Mouse (Mus musculus) layer of hippocampus, adult 11-12 months (tissue): ENCODE measurements around the gene Adipor2.

Experiments used
- DNase-seq: peaks from one replicate; pipeline ENCODE4 v3.0.0; 2022; ENCODE audit warnings: low spot score

The Adipor2 gene

GRCm38 (mm10) chr6:119420357-119420756 lies 2.9 kb upstream of the Adipor2 start:
- no peak for DNase-seq

DNA sequence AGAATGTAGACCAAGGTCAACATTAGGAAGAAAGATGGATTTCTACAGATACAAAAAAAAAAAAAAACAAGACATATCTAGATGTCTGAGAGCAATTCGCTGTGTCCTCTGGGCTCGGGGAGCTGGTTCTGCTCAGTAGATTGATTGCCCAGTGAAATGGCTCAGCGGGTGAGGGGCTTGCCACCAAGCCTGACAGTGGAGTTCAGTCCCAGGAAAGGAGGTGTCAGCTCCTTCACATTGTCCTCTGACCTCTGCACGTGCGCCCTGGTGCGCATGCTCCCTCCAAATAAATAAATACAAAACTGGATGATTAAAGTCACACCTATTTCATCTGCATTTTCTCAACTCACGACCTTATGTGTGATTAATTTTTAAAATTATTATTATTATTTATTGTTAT lies 1.9 kb upstream of the Adipor2 start:
- DNase-seq: no peak

DNA sequence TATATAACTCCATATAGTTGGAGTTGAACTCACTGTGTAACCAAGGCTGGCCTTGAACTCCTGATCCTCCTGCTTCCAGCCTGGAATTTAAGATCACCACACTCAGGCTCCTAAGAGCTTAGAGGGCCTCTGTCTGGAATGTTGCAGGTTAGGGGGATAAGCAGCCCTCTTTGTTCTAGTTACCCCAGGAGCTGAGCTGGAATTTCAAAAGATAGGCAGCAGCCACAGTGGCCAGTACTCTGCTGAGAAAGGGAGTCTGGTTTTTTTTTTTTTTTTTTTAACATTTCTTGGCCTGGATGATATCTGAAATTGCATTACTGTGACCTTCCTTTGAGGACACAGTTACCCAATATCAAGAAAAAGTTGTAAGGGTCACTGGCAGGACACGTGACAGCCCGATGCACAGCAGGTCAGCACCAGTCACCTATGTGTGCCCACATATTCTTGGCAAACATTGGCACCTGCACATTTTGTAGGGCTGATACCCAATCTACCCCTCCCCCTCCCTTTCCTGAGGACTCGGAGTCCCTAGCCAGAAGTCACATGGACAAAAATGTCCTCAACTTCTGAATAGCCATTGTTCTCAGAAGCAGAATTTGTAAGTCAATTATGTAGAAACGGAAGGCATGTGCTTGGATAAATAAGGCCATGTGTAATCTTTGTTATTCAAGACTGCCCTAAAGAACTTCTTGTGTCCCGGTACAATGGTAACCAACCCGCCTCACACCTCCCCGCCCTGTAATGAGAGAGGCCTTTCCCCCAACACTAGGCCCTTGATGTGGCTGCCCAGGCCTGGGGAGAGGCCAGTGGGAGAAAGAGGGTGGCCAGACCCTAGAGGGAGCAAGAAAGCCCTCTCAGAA lies 1.1 kb upstream of the Adipor2 start:
- DNase-seq: peak; percentile 62

GRCm38 (mm10) chr6:119417821-119418220 lies 317 bp upstream of the Adipor2 start:
- no peak for DNase-seq

GRCm38 (mm10) chr6:119416643-119417042 lies 861 bp downstream of the Adipor2 start:
- DNase-seq: no peak

DNA sequence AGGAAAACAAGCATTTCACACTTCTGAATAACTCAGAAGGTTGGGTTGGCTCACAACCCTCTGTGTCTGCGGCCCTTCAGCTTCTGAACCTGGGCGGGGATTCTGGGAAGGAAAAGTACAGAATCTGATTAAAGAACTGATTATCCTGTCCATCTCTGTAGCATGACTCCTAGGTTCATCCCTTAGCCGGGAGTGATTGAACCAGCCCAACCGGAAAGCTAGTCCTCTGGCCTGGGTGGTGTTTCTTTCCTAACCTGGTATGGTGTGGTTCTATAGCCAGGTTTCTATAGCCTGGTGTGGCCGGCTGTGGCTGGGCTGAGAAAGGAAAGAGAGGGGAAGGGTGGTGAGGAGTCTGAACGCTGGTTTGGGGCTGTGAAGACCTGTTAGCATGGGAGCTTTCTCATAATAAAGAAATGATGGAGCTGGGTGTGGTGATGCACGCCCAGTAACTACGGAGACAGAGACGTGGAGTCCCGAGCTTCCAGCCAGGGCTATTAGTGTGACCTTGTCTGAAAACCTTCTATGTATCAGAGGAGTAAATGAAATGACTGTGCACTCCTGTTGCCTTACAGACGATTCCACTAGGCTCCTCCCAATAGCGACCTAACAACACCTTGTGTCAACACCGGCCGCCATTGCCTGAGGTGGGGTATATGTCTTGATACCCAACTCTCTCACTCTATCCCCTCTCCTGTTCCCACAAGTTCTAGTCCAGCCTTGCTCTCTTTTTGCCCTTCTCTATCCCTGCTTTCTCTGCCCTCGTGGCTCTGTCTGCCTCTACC lies 3.1 kb downstream of the Adipor2 start:
- no peak for DNase-seq

DNA sequence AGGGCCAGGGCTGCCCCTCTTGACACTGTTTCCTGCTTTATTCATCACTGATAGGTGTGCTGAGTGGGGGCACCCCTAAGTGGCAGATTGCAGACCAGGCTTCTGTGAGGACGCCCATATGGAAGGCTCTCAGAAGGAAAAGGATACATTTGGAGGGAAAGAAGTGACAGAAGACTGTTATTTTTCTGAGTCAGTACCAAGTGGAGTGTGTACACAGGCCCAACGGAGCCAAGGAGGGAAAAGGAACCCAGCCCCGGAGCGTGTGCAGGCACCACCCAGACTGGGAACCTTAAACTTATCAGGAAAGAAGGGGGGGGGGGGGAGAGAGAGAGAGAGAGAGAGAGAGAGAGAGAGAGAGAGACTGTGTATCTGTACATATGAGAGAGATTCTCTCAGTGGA lies 4.9 kb downstream of the Adipor2 start:
- DNase-seq: no peak

DNA sequence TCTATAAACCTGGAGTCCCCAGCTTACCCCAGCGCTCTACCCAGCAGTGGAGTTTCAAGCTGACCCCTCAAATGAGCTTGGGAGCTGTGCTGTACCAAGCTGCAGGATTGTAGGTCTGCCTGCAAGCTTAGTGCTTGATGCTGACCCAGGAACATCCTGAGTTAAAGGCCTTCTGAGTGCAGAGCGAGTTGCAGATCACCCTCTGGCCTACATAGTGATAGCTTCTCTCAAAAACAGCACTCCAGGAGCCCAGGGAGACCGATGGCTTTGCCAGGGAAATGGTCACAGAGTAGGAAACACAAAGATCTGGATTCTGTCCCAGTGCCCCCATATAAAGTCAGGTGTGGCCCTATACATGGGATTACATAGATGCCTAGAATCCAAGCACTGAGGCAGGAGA lies 6.0 kb downstream of the Adipor2 start:
- DNase-seq: no peak

- DNase-seq: no peak
Measured at GRCm38 (mm10) chr6:119409766-119410165, 7.7 kb downstream of the Adipor2 start.

DNA sequence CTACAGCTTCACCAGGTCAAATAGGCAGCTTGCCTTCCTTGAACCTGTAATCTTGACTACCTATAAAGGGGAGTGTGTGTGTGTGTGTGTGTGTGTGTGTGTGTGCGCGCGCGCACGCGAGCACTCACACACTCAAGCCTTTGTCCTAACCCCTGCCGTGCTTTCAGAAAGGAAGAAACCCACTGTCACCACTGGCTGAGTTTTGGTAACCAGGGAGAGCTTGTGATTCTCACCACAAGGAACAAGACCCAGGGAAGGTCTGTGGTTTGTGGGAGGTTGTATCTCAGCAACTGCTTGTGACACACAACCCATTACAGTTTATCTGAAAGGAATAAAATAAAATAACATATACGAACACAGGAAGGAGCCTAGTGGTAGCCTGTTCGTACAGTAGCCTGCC lies 8.9 kb downstream of the Adipor2 start:
- no peak for DNase-seq

DNA sequence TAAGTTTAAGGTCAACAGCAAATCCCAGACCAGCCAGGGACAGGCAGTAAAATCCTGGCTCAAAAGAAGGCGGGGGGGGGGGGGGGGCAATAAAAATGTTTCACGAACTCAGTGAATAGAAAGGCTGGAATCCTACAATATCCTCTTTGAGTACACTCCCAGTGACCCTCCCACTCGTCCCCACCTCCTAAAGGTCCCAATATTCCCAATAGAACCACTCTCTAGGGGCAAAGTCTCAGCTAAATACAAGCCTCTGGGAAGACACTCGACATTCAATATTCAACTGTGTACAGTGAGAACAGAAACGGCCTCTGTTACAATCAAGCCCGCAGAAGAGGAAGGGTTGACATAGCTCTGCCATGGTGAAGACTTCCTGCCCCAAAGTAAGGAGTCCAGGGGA lies 9.7 kb downstream of the Adipor2 start:
- DNase-seq: no peak

DNA sequence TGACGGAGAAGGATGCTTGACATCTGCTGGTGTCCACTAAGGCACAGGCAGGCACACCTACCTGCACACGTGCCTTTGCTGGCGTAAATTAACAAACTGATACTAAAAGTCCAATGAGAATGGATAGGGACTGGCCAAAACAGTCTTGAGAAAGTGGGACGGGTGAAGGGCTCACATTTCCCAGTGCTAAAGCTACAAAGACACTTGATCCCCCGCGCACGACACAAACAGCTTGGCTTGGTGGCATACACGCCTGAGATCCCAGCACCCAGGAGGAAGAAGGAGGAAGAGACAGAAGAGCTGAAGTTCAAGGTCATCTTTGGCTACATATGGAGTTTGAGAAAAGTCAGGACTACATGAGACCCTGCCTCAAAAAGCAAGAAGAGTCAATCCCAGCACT lies 11.0 kb downstream of the Adipor2 start:
- no peak for DNase-seq

GRCm38 (mm10) chr6:119405310-119405709 lies 12.2 kb downstream of the Adipor2 start:
- no peak for DNase-seq

- no peak for DNase-seq
Measured at GRCm38 (mm10) chr6:119404854-119405253, 12.7 kb downstream of the Adipor2 start.

DNA sequence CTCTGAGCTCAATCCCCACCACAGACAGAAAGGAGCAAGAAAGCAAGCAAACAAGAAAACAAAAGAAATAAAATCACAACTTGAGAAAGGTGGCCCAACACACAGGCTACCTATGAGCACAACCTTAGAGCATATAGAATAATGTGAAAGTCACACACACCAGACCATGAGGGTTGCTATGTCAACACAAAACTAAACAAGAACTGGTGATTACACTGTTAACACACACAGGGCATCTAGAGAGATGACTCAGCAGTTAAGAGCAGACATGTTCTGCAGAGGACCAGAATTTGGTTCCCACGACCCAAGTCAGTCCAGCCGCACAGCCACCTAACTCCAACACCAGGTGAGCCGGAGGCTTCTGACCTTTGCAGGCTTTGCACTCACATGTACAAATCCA lies 14.5 kb downstream of the Adipor2 start:
- DNase-seq: no peak

DNA sequence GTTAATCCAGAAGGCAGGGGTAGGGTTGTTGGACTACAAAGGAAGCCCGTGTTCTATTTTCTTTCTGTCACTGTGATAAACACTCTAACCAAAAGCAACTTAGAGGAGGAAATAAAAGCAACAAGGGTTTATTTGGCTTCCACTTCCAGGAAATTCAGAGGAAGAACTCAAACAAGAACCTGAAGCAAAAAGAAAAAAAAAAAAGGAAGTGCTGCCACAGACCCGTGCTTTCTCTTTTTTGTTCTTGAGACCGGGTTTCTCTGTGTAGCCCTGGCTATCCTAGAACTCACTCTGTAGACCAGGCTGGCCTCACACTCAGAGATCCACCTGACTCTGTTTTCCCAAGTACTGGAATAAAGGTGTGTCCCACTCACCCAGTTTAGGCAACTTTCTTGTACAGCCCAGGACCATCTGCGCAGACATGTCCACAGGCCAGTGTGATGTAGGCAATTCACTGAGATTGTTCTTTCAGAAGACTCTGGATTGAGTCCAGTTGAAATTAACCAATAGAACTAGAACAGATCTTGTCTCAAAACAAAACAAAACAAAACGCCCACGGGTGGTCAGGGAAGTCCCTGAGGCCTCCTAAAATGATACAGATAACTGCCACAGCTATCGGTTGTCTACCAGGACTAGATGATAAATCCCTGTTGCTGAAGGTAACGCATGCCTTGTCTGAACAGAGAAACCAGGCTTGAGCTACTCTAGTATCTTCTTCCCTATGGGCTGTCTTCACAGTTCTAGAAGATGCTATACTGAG lies 15.8 kb downstream of the Adipor2 start:
- DNase-seq: no peak

DNA sequence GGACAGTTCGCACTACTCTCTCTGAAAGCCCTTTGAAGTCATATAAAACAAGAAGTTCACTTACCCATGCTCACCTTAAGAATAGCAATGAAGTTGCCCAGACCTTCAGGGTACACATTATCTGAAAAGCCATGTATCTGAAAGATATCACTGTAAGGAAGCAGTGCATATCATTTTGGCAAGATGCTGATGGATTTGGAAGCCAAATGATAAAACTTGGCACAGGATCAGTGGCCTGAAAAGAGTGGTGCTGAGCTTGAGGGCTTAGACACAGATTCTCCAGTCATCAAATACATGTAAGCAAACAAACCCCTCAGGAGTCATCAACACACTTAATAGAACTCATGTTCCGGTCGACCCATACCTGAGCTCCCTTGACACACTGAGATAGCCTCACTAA lies 16.9 kb downstream of the Adipor2 start:
- no peak for DNase-seq

- no peak for DNase-seq
Measured at GRCm38 (mm10) chr6:119399371-119399770, 18.1 kb downstream of the Adipor2 start.

- peak; percentile 63 for DNase-seq
Measured at GRCm38 (mm10) chr6:119396309-119396634, 21.2 kb downstream of the Adipor2 start.

GRCm38 (mm10) chr6:119395421-119396308 lies 21.8 kb downstream of the Adipor2 start:
- DNase-seq: peak; percentile 20

DNA sequence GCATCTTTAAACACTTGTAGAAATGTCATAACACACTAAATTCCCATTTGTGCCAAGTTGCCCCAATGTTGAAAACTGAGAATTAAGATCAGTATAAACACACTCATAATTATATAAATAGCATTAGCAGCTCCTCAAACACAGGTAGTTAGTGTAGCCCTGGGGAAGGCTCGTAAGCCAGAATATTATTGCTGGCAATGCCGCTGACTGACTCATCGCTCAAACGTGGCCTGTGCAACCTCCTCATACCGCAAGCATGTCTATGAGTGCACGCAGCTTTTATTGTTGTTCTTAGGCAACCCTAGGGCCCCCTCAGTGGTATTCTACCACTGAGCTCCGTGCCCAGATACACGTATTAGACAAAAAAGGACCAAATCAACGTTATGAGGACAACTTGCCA lies 24.7 kb downstream of the Adipor2 start:
- no peak for DNase-seq

- no peak for DNase-seq
Measured at GRCm38 (mm10) chr6:119390728-119391127, 26.8 kb downstream of the Adipor2 start.
